Mouse (Mus musculus): ENCODE data around the gene Apol6.

Apol6 gene

GRCm38 (mm10) chr15:77071501-77071900 is 27.0 kb downstream of the Apol6 start:
- DNase-seq: peak; percentile 46

DNA sequence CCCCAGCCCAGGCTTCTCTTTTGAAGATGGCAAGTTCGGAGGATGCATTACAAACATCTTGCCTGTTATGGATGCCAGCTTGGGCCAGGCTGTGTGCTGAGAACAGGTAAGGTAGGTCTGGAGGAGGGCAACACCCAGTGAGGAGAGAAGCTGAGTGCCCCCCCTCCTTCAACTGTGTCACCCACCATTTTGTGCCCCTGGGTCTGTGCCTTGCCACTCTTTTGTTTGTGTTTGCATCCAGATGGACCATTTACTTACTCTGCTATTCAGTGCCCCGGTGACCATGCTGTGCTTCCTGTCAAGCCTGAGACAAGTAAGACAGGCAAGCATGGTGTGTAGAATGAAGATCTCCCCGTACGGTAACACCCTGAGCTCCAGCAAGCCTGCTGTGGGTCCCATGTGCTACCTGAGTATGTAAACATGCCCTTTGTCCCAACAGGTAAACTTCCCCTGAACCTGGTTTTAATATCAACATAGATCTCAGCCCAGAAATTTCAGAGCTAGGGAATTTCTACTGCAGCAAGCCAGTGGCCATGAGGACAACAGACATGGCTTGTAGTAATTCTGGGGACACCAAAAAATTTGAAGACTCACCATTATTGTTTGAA is 28.1 kb downstream of the Apol6 start:
- DNase-seq: no peak

DNA sequence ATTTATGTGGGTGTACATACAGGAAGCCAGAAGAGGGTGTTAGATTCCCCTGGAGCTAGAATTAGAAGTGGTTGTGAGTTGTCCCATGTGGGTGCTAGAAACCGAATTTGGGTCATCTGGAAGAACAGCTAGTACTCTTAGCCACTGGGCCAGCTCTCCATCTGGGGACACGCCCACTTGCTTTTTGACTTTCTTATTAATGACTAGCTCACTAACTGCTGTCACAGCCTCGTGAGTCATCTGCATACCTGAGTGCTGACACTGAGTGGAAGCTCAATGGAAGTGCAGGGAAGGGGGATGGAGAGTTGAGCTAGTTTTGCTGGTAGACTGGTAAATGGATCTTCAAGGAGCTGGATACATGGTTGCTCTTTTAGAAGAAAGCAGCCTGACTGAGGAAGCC is 32.0 kb downstream of the Apol6 start:
- DNase-seq: no peak

DNA sequence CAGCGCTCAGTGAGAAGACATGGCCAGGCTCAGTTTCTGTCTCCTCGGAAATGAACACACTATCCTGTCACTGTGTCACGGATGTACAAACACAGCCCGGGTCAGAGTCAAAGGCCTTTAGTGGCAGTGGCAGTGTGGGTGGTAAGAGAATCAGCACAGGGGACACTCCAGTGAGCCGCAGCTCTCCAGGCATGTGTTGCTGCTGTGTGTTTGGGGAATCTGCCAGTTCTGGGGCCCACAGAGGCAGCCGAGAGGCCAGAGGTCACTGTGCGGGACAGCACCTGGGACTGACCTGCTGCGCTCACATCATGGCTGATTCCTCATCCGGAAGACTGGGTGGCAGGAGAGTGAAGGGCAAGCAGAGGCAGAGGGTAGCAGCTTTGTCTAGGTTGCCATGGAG is 33.4 kb downstream of the Apol6 start:
- no peak for DNase-seq

DNA sequence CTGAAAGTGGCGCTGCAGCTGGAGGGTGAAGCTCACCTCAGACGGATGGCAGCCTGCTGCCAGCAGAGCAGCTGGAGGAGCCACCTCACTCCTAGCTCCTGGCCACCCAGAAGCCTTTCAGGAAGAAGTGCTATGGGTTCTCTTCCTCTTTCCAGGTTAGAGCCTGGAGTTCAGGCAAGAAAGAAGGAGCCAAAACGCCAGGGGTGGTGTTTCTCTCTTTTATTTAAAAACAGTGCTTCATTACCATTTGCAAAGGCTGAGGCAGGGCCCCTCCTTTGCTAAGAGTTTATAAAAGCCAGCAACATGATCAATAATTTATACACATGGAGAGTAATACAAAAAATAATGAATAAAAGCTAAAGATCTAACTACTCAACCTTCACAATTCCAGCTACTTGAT is 34.3 kb downstream of the Apol6 start:
- no peak for DNase-seq

DNA sequence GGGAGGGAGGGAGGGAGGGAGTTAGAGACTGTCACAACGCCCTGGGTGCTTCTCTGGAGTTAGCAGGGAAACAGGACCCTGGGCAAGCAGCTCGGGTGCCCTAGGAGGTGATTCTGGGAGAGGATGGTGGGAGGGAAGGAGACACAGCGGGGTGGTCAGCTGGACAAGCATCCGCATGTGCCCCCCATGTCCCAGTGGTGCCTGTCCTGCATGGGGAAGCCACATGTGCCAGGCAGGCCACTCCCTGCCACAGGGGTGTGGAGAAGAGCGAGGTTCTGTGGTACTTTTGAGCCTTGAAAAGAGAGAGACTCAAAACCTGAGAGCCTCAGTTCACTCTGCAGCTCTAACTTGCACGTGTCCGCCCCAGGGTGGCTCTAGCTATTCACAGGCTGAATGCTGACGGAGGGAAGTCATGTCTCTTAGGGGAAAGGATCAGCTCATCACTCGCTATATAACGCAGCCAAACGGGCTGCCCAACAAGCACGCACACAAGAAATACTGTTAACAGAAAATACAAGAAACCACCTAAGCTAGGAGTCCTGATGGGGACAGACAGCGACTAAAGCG is 34.8 kb downstream of the Apol6 start:
- no peak for DNase-seq

GRCm38 (mm10) chr15:77079890-77080361 is 35.4 kb downstream of the Apol6 start:
- peak; percentile 58 for DNase-seq

DNA sequence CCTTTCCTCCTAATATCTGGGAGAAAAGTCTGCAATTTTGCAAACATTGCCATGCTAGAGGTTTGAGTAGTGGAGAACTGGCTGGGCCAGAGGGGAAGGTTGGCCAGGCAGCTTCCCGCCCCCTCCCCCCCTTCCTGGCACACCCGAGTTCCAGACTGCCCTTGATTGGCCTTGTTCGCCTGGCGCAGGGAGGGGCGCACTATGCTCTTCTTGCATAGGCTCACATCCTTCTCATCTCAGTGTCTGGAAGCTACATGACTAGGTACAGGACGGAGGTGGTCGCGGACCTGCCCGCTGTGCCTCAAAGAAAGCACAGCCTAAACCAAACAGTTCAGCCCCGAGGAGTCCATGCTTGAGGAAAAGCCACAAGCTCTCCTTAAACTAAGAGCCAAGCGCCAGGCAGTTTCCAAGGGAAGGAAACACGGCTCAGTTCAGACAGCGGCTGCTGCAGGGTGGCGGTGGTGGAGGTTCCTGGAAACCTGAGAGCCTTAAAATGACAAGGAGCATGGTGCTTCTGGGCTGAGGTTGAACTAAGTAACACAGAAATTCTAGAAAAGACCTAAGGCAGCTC is 36.2 kb downstream of the Apol6 start:
- no peak for DNase-seq

DNA sequence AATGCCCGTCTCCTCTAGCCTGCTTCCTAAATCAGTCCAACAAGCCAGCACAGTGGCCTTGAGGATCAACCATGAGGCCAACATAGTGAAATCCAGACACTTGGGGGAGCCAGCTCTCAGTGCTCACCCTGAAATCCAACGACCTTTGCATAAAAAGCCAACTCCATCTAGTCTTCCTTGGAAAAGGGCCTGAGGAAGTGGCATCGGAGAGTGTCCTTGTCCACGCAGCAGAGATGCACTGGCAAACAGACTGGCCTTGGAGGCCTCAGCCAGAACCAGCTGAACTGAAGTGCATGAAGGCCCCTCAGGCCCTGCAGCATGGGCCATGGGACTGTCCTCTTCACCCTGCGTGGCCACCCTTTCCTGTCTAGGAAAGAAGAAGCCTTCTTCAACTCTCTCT is 36.9 kb downstream of the Apol6 start:
- DNase-seq: no peak

DNA sequence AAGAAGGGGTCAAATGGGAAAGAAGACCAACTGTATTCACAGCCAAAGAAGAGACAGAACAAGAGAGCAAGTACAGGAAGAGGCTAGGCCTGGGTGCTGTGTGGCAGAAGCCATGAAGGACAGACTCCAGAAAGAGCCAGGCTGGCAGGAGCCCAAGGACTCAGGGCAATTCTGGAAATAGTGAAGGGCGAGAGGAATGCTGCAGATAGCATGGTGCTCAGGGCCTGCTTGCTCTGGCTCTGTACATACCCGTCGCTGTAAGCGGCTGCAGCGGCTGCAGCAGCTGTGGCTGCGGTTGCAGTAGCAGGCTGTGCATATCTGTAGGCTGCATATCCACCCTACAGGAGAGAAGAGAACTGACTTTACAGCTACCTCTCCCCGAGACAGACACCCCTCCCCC is 41.3 kb downstream of the Apol6 start:
- DNase-seq: no peak

GRCm38 (mm10) chr15:77086488-77086887 is 42.0 kb downstream of the Apol6 start:
- no peak for DNase-seq

- DNase-seq: no peak
These were observed 44.7 kb downstream of the Apol6 start for GRCm38 (mm10) chr15:77089249-77089648.

- DNase-seq: no peak
These were observed 46.0 kb downstream of the Apol6 start for GRCm38 (mm10) chr15:77090531-77090930.

GRCm38 (mm10) chr15:77091394-77091793 is 46.9 kb downstream of the Apol6 start:
- no peak for DNase-seq

DNA sequence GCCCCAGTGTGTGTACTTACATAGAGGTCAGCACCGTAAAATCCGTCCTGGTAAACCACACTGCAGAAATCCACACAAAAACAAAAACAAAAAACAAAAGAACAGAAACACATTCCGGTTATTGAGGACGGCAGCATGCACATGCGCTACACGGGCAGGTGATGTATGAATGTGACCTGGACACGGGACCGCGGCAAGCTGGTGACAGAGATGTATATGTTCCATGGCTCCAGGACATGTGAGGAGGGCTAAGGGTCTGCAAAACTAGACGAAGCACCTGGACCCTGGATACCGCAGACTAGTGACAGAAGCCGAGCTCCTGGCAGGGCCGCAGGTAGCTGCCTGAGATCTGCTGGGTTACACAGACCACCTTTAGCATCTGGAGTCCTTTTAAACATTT is 49.9 kb downstream of the Apol6 start:
- DNase-seq: no peak

GRCm38 (mm10) chr15:77095216-77095615 is 50.7 kb downstream of the Apol6 start:
- DNase-seq: no peak

DNA sequence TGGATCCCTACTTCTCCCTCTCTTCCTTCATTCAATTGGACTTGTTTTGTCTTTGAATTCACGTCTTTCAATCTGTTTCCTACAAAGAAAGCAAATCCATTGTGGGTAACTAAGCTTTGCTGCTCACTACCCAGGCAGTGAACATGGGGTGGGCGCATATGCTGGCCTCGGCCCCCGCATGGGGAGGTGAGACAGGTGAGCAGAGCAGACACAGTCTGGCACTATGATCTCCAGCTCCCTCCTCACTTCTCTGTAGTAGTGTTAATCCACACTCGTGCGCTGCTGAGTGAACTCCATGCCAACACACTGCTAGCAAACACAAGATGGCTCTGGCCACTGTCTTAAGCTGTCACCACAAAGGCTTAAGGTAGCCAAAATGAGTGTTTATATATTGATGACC is 52.8 kb downstream of the Apol6 start:
- DNase-seq: no peak

- no peak for DNase-seq
These were observed 55.2 kb downstream of the Apol6 start for GRCm38 (mm10) chr15:77099756-77100155.

DNA sequence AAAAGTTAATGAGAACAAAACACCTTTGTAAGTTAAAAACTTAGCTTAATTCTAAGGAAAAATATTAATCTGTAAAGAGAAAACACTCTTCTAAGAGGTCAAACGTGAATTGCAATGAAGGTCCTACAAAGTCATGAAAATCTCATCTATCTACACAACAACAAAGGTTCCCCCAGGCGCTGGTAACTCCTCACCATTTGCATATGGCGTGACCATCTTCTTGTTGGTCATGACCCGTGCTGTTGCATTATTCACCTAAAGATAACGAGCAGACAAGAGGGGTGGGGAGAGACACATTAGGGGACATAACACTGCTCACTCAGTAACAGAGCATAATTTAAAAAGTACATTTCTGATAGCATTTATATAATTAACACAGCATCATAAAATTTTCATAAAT is 58.2 kb downstream of the Apol6 start:
- DNase-seq: no peak

GRCm38 (mm10) chr15:77104349-77105158 is 60.0 kb downstream of the Apol6 start:
- DNase-seq: peak; percentile 14

- no peak for DNase-seq
These were observed 60.7 kb downstream of the Apol6 start for GRCm38 (mm10) chr15:77105273-77105672.
